Mouse (Mus musculus): ENCODE measurements around the gene Jak1.

Gene Jak1

GRCm38 (mm10) chr4:101182603-101183011 lies 82.5 kb downstream of the Jak1 start:
- no peak for DNase-seq

- no peak for DNase-seq
These were observed 84.4 kb downstream of the Jak1 start for GRCm38 (mm10) chr4:101180681-101181080.

- DNase-seq = no peak
These were observed 85.2 kb downstream of the Jak1 start for GRCm38 (mm10) chr4:101179836-101180235.

GRCm38 (mm10) chr4:101179076-101179475 lies 86.0 kb downstream of the Jak1 start:
- no peak for DNase-seq

GRCm38 (mm10) chr4:101177796-101178195 lies 87.3 kb downstream of the Jak1 start:
- DNase-seq = no peak

GRCm38 (mm10) chr4:101176123-101176522 lies 89.0 kb downstream of the Jak1 start:
- no peak for DNase-seq

GRCm38 (mm10) chr4:101174916-101175625 lies 90.0 kb downstream of the Jak1 start:
- DNase-seq = no peak

- no peak for DNase-seq
These were observed 92.3 kb downstream of the Jak1 start for GRCm38 (mm10) chr4:101172738-101173137.

GRCm38 (mm10) chr4:101168189-101168778 lies 96.8 kb downstream of the Jak1 start:
- peak; percentile 30 for DNase-seq

GRCm38 (mm10) chr4:101167777-101168176 lies 97.3 kb downstream of the Jak1 start:
- no peak for DNase-seq

GRCm38 (mm10) chr4:101165776-101166175 lies 99.3 kb downstream of the Jak1 start:
- no peak for DNase-seq

- no peak for DNase-seq
These were observed 100.4 kb downstream of the Jak1 start for GRCm38 (mm10) chr4:101164673-101165072.

GRCm38 (mm10) chr4:101164189-101164588 lies 100.9 kb downstream of the Jak1 start:
- no peak for DNase-seq

- DNase-seq = no peak
These were observed 104.3 kb downstream of the Jak1 start for GRCm38 (mm10) chr4:101160821-101161220.

- no peak for DNase-seq
These were observed 105.8 kb downstream of the Jak1 start for GRCm38 (mm10) chr4:101159191-101159764.

- DNase-seq = no peak
These were observed 106.8 kb downstream of the Jak1 start for GRCm38 (mm10) chr4:101158282-101158681.

- DNase-seq = no peak
These were observed 107.6 kb downstream of the Jak1 start for GRCm38 (mm10) chr4:101157476-101157875.

- no peak for DNase-seq
These were observed 109.5 kb downstream of the Jak1 start for GRCm38 (mm10) chr4:101155541-101155940.

GRCm38 (mm10) chr4:101146891-101147655 lies 118.0 kb downstream of the Jak1 start:
- DNase-seq = no peak

GRCm38 (mm10) chr4:101146047-101146745 lies 118.9 kb downstream of the Jak1 start:
- peak; percentile 73 for DNase-seq

- DNase-seq = no peak
These were observed 120.3 kb downstream of the Jak1 start for GRCm38 (mm10) chr4:101144790-101145189.

- DNase-seq = no peak
These were observed 120.7 kb downstream of the Jak1 start for GRCm38 (mm10) chr4:101144361-101144760.

GRCm38 (mm10) chr4:101143901-101144300 lies 121.2 kb downstream of the Jak1 start:
- no peak for DNase-seq

Measured in cerebellum, adult 11 months (tissue).